Mouse (Mus musculus) midbrain, embryonic 13.5 days (tissue): ENCODE measurements around the gene Zbtb14. TPM values are rescaled to one million over a fixed set of nuclear protein-coding genes. Genes with fewer than 3 reads are reported as not detected.

Source experiments
- ATAC-seq: fragments of 200-750 bp; cut with Nextera tagmentation; 2 replicates; pipeline ENCODE4 v1.8.0; 2017; ENCODE audit warnings: mild to moderate bottlenecking, moderate TSS enrichment, moderate library complexity
- H3K27ac ChIP-seq: fragments of 300-500 bp; sonication (generic); 2 replicates; pipeline ENCODE4 v1.5.1; 2015; ENCODE audit warnings: inconsistent platforms, mild to moderate bottlenecking, moderate library complexity
- H3K27me3 ChIP-seq: fragments of 300-500 bp; sonication (generic); 2 replicates; pipeline ENCODE4 v1.6.1; 2015; ENCODE audit warnings: mild to moderate bottlenecking, inconsistent platforms
- H3K36me3 ChIP-seq: fragments of 300-500 bp; sonication (generic); 2 replicates; pipeline ENCODE4 v1.6.1; 2015; ENCODE audit warnings: mild to moderate bottlenecking, inconsistent platforms
- H3K4me1 ChIP-seq: fragments of 300-500 bp; sonication (generic); replicated peaks from 2 replicates; pipeline ENCODE4 v1.6.1; 2015; ENCODE audit warnings: inconsistent platforms
- H3K4me2 ChIP-seq: fragments of 300-500 bp; sonication (generic); replicated peaks from 2 replicates; pipeline ENCODE4 v1.6.1; 2015; ENCODE audit warnings: moderate library complexity, mild to moderate bottlenecking, inconsistent platforms
- H3K4me3 ChIP-seq: fragments of 300-500 bp; sonication (generic); replicated peaks from 2 replicates; pipeline ENCODE4 v1.5.1; 2015; ENCODE audit warnings: mild to moderate bottlenecking, inconsistent platforms
- H3K9ac ChIP-seq: fragments of 300-500 bp; sonication (generic); replicated peaks from 2 replicates; pipeline ENCODE4 v1.6.1; 2015; ENCODE audit warnings: mild to moderate bottlenecking, inconsistent platforms
- H3K9me3 ChIP-seq: fragments of 300-500 bp; sonication (generic); 2 replicates; pipeline ENCODE4 v1.6.1; 2016; ENCODE audit warnings: mild to moderate bottlenecking, inconsistent platforms
- whole genome bisulfite sequencing: fragments of 180-500 bp; shearing (Covaris S2); methylation state at CpG from one replicate; pipeline ENCODE4 v1.1.7; 2015; 5-methylcytosine and 5-hydroxymethylcytosine counted together
- polyA plus RNA-seq: library from polyadenylated mRNA; unstranded; fragments of >200 nt; fragmentation: Nextera tagmentation; extraction: Ambion mirVana; gene quantifications from 2 replicates; pipeline ENCODE4 v1.2.1, GENCODE M21; 2015

Zbtb14 gene
- 35.0 and 39.0 TPM in 2 replicates for polyA plus RNA-seq

- ATAC-seq: peak; percentile 91
- WGBS: under 1% methylated on average over 69 of the region's 72 CpGs
- peaks cover 18% of the 10 kb centered on the region for H3K4me1 ChIP-seq
Observed at GRCm38 (mm10) chr17:69382511-69383100, at the start of gene Zbtb14. TSS of gene Zbtb14 (plus strand) at chr17:69383050.

GRCm38 (mm10) chr17:69346056-69346455, 36.8 kb upstream of the Zbtb14 start:
- Histone ChIP-seq H3K9ac (no peak overlapping the region), H3K27me3 (no peaks in the 10 kb centered on the region), H3K4me2 (no peak overlapping the region), H3K9me3 (no peaks in the 10 kb centered on the region), H3K27ac (no peak overlapping the region), H3K4me3 (no peak overlapping the region), H3K36me3 (no peaks in the 10 kb centered on the region), H3K4me1 (no peaks in the 10 kb centered on the region; the same call in 1 of the 2 replicates)
- WGBS: 85% methylated on average over 7 of the region's 7 CpGs
- no peak for ATAC-seq

More at GRCm38 (mm10) chr17:69382511-69383100, at the start of gene Zbtb14:
- H3K4me3 ChIP-seq: peak within 1 kb of the TSS; percentile 81
- peak within 1 kb of the TSS; percentile 98 for H3K27ac ChIP-seq
- H3K27me3 ChIP-seq: no peaks in the 10 kb centered on the region
- peaks cover 13% of the 10 kb centered on the region for H3K36me3 ChIP-seq
- peak within 1 kb of the TSS; percentile 90 for H3K9ac ChIP-seq
- H3K9me3 ChIP-seq: no peaks in the 10 kb centered on the region
- H3K4me2 ChIP-seq: peak within 1 kb of the TSS; percentile 76

GRCm38 (mm10) chr17:69349014-69349531, 33.8 kb upstream of the Zbtb14 start:
- Histone ChIP-seq H3K27me3 (no peaks in the 10 kb centered on the region), H3K27ac (no peak overlapping the region), H3K4me2 (peak overlapping the region; percentile 25; the same call in 1 of the 2 replicates), H3K4me1 (no peaks in the 10 kb centered on the region; the same call in 1 of the 2 replicates), H3K9me3 (no peaks in the 10 kb centered on the region), H3K4me3 (no peak overlapping the region), H3K36me3 (no peaks in the 10 kb centered on the region), H3K9ac (no peak overlapping the region)
- WGBS: 32% methylated on average over 8 of the region's 8 CpGs
- ATAC-seq: peak; percentile 79

- no peak overlapping the region for H3K4me2 ChIP-seq
- no peak overlapping the region for H3K9ac ChIP-seq
- no peak overlapping the region for H3K4me3 ChIP-seq
- 82% methylated on average over 3 of the region's 3 CpGs for WGBS
- no peaks in the 10 kb centered on the region for H3K27me3 ChIP-seq
- no peaks in the 10 kb centered on the region for H3K4me1 ChIP-seq
- no peaks in the 10 kb centered on the region for H3K9me3 ChIP-seq
- no peak for ATAC-seq
- H3K27ac ChIP-seq: no peak overlapping the region
- no peaks in the 10 kb centered on the region for H3K36me3 ChIP-seq
Observed at GRCm38 (mm10) chr17:69365049-69365448, 17.8 kb upstream of the Zbtb14 start.

GRCm38 (mm10) chr17:69380838-69381237, 2.0 kb upstream of the Zbtb14 start:
- WGBS: 94% methylated on average over 8 of the region's 8 CpGs
- H3K9me3 ChIP-seq: no peaks in the 10 kb centered on the region
- no peaks in the 10 kb centered on the region for H3K27me3 ChIP-seq
- H3K27ac ChIP-seq: no peak overlapping the region
- no peak overlapping the region for H3K9ac ChIP-seq
- peaks cover 15% of the 10 kb centered on the region for H3K4me1 ChIP-seq
- no peaks in the 10 kb centered on the region for H3K36me3 ChIP-seq
- no peak overlapping the region for H3K4me2 ChIP-seq
- ATAC-seq: no peak
- H3K4me3 ChIP-seq: no peak overlapping the region

- Histone ChIP-seq H3K36me3 (peaks cover 20% of the 10 kb centered on the region), H3K9ac (peak overlapping the region; percentile 90), H3K9me3 (no peaks in the 10 kb centered on the region), H3K4me2 (peak overlapping the region; percentile 76), H3K4me1 (peaks cover 18% of the 10 kb centered on the region), H3K4me3 (peak overlapping the region; percentile 81), H3K27me3 (no peaks in the 10 kb centered on the region), H3K27ac (peak overlapping the region; percentile 98)
- ATAC-seq: peak; percentile 75
- WGBS: under 1% methylated on average over 77 of the region's 128 CpGs
Observed at GRCm38 (mm10) chr17:69383201-69383940, 521 bp downstream of the Zbtb14 start.

GRCm38 (mm10) chr17:69383941-69384665, 1.3 kb downstream of the Zbtb14 start:
- Histone ChIP-seq H3K36me3 (peaks cover 21% of the 10 kb centered on the region), H3K4me1 (peaks cover 18% of the 10 kb centered on the region), H3K4me3 (peak overlapping the region; percentile 81), H3K4me2 (peak overlapping the region; percentile 76), H3K9ac (peak overlapping the region; percentile 90), H3K9me3 (no peaks in the 10 kb centered on the region), H3K27ac (peak overlapping the region; percentile 98), H3K27me3 (no peaks in the 10 kb centered on the region)
- WGBS: under 1% methylated on average over 37 of the region's 37 CpGs
- peak; percentile 28 for ATAC-seq

- H3K27ac ChIP-seq: no peak overlapping the region
- H3K9ac ChIP-seq: no peak overlapping the region
- no peaks in the 10 kb centered on the region for H3K4me1 ChIP-seq
- no peaks in the 10 kb centered on the region for H3K9me3 ChIP-seq
- H3K4me2 ChIP-seq: 0 out of 2 replicates have a peak overlapping the region, but pooled peaks have one; percentile 12
- 35% methylated on average over 14 of the region's 16 CpGs for WGBS
- H3K27me3 ChIP-seq: no peaks in the 10 kb centered on the region
- H3K36me3 ChIP-seq: peaks cover 5% of the 10 kb centered on the region; the same call in 1 of the 2 replicates
- no peak for ATAC-seq
- no peak overlapping the region for H3K4me3 ChIP-seq
Observed at GRCm38 (mm10) chr17:69396147-69397033, 13.5 kb downstream of the Zbtb14 start.

GRCm38 (mm10) chr17:69397163-69397562, 14.3 kb downstream of the Zbtb14 start:
- Histone ChIP-seq H3K4me3 (no peak overlapping the region), H3K9me3 (no peaks in the 10 kb centered on the region), H3K27ac (no peak overlapping the region), H3K4me1 (no peaks in the 10 kb centered on the region), H3K36me3 (no peaks in the 10 kb centered on the region; the same call in 1 of the 2 replicates), H3K9ac (no peak overlapping the region), H3K27me3 (no peaks in the 10 kb centered on the region), H3K4me2 (no peak overlapping the region)
- ATAC-seq: no peak
- 66% methylated on average over 5 of the region's 5 CpGs for WGBS

GRCm38 (mm10) chr17:69398092-69398491, 15.2 kb downstream of the Zbtb14 start:
- no peak overlapping the region for H3K4me2 ChIP-seq
- no peaks in the 10 kb centered on the region for H3K36me3 ChIP-seq
- no peak overlapping the region for H3K9ac ChIP-seq
- no peak overlapping the region for H3K4me3 ChIP-seq
- H3K27ac ChIP-seq: no peak overlapping the region
- H3K27me3 ChIP-seq: no peaks in the 10 kb centered on the region
- no peak for ATAC-seq
- H3K4me1 ChIP-seq: no peaks in the 10 kb centered on the region
- H3K9me3 ChIP-seq: no peaks in the 10 kb centered on the region

GRCm38 (mm10) chr17:69401146-69401545, 18.3 kb downstream of the Zbtb14 start:
- no peaks in the 10 kb centered on the region for H3K9me3 ChIP-seq
- H3K4me2 ChIP-seq: no peak overlapping the region
- H3K4me3 ChIP-seq: no peak overlapping the region
- H3K27ac ChIP-seq: no peak overlapping the region
- H3K4me1 ChIP-seq: no peaks in the 10 kb centered on the region
- H3K36me3 ChIP-seq: no peaks in the 10 kb centered on the region
- no peaks in the 10 kb centered on the region for H3K27me3 ChIP-seq
- no peak for ATAC-seq
- no peak overlapping the region for H3K9ac ChIP-seq
- WGBS: 81% methylated on average over 2 of the region's 2 CpGs
